Mouse (Mus musculus): ENCODE measurements around the gene Timm22. TPM values are rescaled to one million over a fixed set of nuclear protein-coding genes. Genes with fewer than 3 reads are reported as not detected.

Timm22 gene
- polyA plus RNA-seq, 1 experiment = 20.4 TPM

DNA sequence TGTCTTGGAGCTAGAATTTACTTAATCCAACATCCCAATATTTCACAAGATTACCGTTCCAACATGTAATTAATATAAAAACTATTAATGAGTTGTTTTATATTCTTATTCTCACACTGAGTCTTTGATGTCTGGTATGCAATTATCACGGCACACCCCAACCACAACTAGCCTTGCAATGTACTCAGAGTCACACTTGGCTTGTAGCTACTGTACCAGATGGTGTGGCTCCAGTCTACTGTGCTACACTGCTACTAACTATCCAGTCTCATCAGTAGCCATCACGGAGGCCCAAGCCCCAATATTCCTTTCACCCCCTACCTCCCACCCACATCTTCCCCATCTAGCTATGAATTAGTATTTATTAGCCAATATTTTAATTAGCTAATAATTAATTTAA lies 30.3 kb upstream of the Timm22 start:
- H3K4me3 ChIP-seq (ENCODE audit: control insufficient read depth, insufficient read depth, low read length) = no peak overlapping the region
- no peak overlapping the region for H3K27ac ChIP-seq (ENCODE audit: control insufficient read depth, insufficient read depth, low read length)
- no peaks in the 10 kb centered on the region for H3K4me1 ChIP-seq (replicated peaks; ENCODE audit: control insufficient read depth, insufficient read depth, low read length)
- TF ChIP-seq POLR2A (IDR thresholded peaks at IDR 0.05; ENCODE audit: control insufficient read depth, extremely low read depth, insufficient read depth, low read length, poor library complexity) = no peak
- no peak for TF ChIP-seq CTCF (IDR thresholded peaks at IDR 0.05; ENCODE audit: borderline replicate concordance, control insufficient read depth, extremely low read depth, insufficient read depth, low read length, poor library complexity)
- no peaks in the 10 kb centered on the region for H3K36me3 ChIP-seq (ENCODE audit: control insufficient read depth, insufficient read depth, low read length)
- no peak for DNase-seq
- WGBS = 95% methylated on average over 3 of the region's 3 CpGs
- no peaks in the 10 kb centered on the region for H3K27me3 ChIP-seq (ENCODE audit: control insufficient read depth, insufficient read depth, low read length)

DNA sequence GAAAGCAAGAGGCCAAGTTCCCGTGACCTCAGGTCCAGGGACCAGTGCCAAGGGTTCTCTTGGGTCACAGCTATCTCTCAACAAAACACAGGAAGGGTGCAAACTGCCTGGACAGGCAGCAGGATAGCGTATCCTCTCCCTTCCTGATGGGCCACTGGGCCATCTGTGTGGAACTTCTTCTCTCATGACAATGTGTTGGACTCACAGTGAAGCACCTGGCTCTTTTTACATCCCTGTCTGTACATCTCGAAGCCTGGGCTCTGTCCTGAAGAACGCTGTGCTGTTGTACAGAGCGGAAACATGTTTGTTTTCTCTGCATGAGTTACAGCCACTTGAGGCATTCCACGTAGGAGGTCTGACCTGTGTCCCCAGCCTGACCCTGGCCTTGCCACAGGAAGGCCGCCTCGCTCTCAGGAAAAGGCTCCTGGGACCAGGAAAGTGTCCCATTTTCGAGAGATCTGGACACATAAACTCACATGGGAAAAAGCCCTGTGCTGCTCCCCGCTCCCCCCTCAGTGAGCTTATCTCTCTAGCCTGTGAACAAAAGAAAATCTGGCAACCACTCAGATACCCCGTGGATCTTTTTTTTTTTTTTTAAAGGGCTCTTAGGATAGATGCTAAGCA lies 26.7 kb upstream of the Timm22 start:
- H3K27ac ChIP-seq (ENCODE audit: control insufficient read depth, insufficient read depth, low read length) = no peak overlapping the region
- DNase-seq = no peak
- H3K27me3 ChIP-seq (ENCODE audit: control insufficient read depth, insufficient read depth, low read length) = no peaks in the 10 kb centered on the region
- H3K36me3 ChIP-seq (ENCODE audit: control insufficient read depth, insufficient read depth, low read length) = no peaks in the 10 kb centered on the region
- H3K4me1 ChIP-seq (replicated peaks; ENCODE audit: control insufficient read depth, insufficient read depth, low read length) = no peaks in the 10 kb centered on the region
- TF ChIP-seq CTCF (IDR thresholded peaks at IDR 0.05; ENCODE audit: borderline replicate concordance, control insufficient read depth, extremely low read depth, insufficient read depth, low read length, poor library complexity) (no peak), POLR2A (IDR thresholded peaks at IDR 0.05; ENCODE audit: control insufficient read depth, extremely low read depth, insufficient read depth, low read length, poor library complexity) (no peak)
- 91% methylated on average over 11 of the region's 11 CpGs for WGBS
- H3K4me3 ChIP-seq (ENCODE audit: control insufficient read depth, insufficient read depth, low read length) = no peak overlapping the region

DNA sequence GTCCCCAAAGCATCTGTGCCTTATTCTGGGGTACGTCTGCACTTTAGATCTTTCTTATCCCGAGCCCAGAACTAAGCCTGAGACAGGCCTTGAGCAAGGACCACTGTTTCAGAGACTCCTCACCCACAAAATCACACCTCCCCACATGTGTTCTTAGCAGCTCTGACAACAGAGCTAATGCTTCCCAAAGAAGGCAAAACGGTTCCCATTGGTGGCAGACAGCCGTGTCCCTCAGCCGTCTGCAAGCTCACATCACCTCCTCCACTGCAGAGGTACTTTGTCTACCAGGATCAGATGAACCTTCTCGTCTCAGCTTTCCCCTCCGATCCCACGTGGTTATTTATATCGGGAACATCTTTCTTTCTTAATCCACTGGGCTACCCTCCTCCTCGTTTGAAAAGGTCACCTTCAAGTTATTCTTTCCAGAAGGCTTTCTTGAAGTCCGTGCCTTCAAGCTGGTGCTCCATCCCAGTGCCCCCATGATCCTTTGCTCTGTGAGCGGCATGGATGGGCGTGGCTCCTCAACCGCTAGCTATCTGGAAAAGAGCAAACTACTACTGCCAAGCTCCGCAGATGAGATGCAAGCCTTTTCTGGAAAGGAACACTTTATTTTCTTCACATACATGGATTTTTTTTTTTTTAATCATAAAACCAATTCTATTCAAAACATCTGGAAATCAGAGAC lies 25.4 kb upstream of the Timm22 start:
- Histone ChIP-seq H3K4me3 (ENCODE audit: control insufficient read depth, insufficient read depth, low read length) (no peak overlapping the region), H3K27ac (ENCODE audit: control insufficient read depth, insufficient read depth, low read length) (no peak overlapping the region), H3K36me3 (ENCODE audit: control insufficient read depth, insufficient read depth, low read length) (no peaks in the 10 kb centered on the region), H3K4me1 (replicated peaks; ENCODE audit: control insufficient read depth, insufficient read depth, low read length) (no peaks in the 10 kb centered on the region), H3K27me3 (ENCODE audit: control insufficient read depth, insufficient read depth, low read length) (no peaks in the 10 kb centered on the region)
- no peak for TF ChIP-seq CTCF (IDR thresholded peaks at IDR 0.05; ENCODE audit: borderline replicate concordance, control insufficient read depth, extremely low read depth, insufficient read depth, low read length, poor library complexity)
- TF ChIP-seq POLR2A (IDR thresholded peaks at IDR 0.05; ENCODE audit: control insufficient read depth, extremely low read depth, insufficient read depth, low read length, poor library complexity) = no peak
- no peak for DNase-seq
- 91% methylated on average over 15 of the region's 15 CpGs for WGBS

DNA sequence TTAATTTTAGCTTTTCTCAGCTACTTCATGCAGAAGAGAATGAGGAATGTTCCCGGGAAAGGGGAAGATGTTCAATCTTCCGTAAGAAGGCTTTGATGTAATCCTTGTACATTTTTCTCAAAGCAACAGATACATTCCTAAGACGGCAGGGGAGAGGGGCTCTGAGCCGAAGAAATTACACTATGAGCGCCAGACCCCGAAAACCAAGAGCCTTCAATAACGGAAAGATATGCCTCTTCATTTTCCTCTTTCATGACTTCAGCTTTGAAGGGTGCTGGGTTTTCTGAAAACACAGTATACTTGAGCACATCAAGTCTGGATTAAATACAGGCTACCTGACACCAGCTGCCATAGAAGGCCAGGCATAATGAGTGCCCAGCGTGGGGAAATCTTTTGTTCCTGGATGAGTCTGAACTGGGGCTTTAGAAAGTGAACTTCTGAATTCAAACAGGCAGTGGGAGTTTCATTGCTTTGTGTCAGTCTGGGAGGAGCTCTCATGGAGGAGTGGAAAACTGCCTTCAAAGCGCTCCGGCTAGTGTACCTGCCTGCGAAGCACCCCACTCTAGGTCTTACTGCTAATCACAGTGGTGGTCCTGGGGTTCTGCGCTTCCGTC lies 23.9 kb upstream of the Timm22 start:
- Histone ChIP-seq H3K36me3 (ENCODE audit: control insufficient read depth, insufficient read depth, low read length) (no peaks in the 10 kb centered on the region), H3K4me1 (replicated peaks; ENCODE audit: control insufficient read depth, insufficient read depth, low read length) (no peaks in the 10 kb centered on the region), H3K4me3 (ENCODE audit: control insufficient read depth, insufficient read depth, low read length) (no peak overlapping the region), H3K27me3 (ENCODE audit: control insufficient read depth, insufficient read depth, low read length) (no peaks in the 10 kb centered on the region), H3K27ac (ENCODE audit: control insufficient read depth, insufficient read depth, low read length) (no peak overlapping the region)
- TF ChIP-seq POLR2A (IDR thresholded peaks at IDR 0.05; ENCODE audit: control insufficient read depth, extremely low read depth, insufficient read depth, low read length, poor library complexity) = no peak
- no peak for DNase-seq
- 95% methylated on average over 13 of the region's 13 CpGs for WGBS

DNA sequence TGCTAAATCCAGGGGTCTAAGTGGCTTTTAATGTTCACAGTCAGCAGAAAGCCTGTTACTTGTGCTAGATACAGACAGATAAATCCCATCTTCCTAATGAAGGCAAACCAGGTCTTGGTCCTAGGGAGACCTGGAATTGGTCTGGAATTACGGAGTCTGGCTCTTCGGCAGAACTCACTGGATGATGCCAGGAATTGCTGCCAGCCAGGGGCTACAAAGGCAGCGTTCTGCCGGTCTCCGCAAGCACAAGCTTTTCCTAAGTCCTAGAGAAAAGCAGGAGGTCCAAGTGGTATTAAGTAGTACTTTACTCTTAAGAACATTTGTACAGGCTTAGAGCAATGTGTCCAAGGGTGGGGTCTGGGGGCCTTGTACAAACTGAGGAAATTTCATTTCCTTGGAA lies 22.4 kb upstream of the Timm22 start:
- TF ChIP-seq POLR2A (IDR thresholded peaks at IDR 0.05; ENCODE audit: control insufficient read depth, extremely low read depth, insufficient read depth, low read length, poor library complexity) = no peak
- no peak for TF ChIP-seq CTCF (IDR thresholded peaks at IDR 0.05; ENCODE audit: borderline replicate concordance, control insufficient read depth, extremely low read depth, insufficient read depth, low read length, poor library complexity)
- Histone ChIP-seq H3K4me1 (replicated peaks; ENCODE audit: control insufficient read depth, insufficient read depth, low read length) (no peaks in the 10 kb centered on the region), H3K27me3 (ENCODE audit: control insufficient read depth, insufficient read depth, low read length) (no peaks in the 10 kb centered on the region), H3K27ac (ENCODE audit: control insufficient read depth, insufficient read depth, low read length) (no peak overlapping the region), H3K4me3 (ENCODE audit: control insufficient read depth, insufficient read depth, low read length) (no peak overlapping the region), H3K36me3 (ENCODE audit: control insufficient read depth, insufficient read depth, low read length) (no peaks in the 10 kb centered on the region)
- no peak for DNase-seq
- 96% methylated on average over 5 of the region's 5 CpGs for WGBS

DNA sequence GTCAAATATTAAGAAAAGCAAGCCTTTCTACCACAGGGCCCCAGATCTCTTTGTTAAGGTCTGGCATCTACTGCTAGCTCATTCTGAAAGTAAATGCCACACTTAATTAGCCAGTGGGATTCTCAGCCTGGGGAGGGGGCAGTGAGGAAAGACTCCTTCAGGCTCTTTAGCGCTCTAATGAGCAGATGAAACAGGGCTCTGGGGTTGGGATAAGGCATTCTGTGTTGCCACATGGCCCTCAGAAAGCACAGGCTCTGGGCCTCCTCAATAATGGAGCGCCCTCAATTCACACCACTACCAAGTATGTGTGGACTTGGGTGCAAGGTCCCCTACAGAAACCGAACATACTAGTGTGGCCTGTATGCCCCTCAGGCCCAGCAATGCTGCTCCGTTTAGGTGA lies 21.7 kb upstream of the Timm22 start:
- DNase-seq = no peak
- H3K27ac ChIP-seq (ENCODE audit: control insufficient read depth, insufficient read depth, low read length) = no peak overlapping the region
- H3K4me3 ChIP-seq (ENCODE audit: control insufficient read depth, insufficient read depth, low read length) = no peak overlapping the region
- WGBS = 95% methylated on average over 4 of the region's 4 CpGs
- TF ChIP-seq POLR2A (IDR thresholded peaks at IDR 0.05; ENCODE audit: control insufficient read depth, extremely low read depth, insufficient read depth, low read length, poor library complexity) (no peak), CTCF (IDR thresholded peaks at IDR 0.05; ENCODE audit: borderline replicate concordance, control insufficient read depth, extremely low read depth, insufficient read depth, low read length, poor library complexity) (no peak)
- H3K36me3 ChIP-seq (ENCODE audit: control insufficient read depth, insufficient read depth, low read length) = no peaks in the 10 kb centered on the region
- no peaks in the 10 kb centered on the region for H3K27me3 ChIP-seq (ENCODE audit: control insufficient read depth, insufficient read depth, low read length)
- no peaks in the 10 kb centered on the region for H3K4me1 ChIP-seq (replicated peaks; ENCODE audit: control insufficient read depth, insufficient read depth, low read length)

Data from thymus, adult 2 months (tissue).